Mouse (Mus musculus) mouse trophoblast stem cell (cell line): ENCODE results near the gene Gm5105.

Experiments
- in situ Hi-C, 2 experiments: fragments of 300-500 bp; cut with MseI, MboI; formaldehyde crosslinking; loops; 2 replicates in 1 of 2; 3 replicates in 1 of 2; pipeline ENCODE4 v1.15.1; 2025

The Gm5105 gene

DNA sequence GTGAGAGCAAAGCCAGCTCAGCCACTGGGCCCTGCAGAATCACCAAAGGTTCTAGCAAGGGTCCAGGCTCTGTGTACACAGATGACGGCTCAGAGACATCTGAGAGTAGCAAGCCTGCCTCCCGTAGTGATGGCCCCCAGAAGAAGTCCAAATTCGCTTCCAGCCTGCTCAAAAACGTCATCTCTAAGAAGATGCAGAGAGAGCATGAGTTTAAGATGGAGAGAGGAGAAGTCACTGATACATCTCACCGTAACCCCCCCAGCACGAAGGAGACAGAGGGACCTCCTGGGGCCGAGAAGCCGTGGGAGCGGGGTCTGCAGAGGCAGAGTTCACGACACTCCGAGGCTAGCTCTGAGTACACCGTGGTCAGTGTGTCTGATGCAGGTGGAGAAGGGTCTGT lies at the start of gene Gm5105:
TSS of gene Gm5105 (minus strand) at position 101 of the 400 bp plus-strand sequence.
- in situ Hi-C loops, result no loop called here

DNA sequence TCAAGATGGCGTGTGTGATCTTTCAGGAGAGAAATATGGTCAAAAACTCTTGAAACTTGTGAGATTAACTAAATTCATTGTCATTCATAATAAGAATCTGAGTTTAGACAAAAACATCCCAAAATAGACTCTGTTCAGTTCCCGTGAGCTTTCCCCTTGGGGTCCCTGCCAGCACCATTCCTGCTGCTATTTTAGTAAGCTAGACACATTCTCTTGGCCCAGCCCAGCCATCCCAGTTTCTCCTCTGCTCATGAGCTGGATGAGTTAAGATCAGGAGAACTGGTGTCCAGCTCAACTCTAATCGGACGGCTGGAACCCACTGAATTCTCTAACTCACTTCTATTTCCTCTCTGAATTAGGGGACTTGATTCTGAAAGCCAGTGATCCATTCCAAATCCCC lies 49.7 kb upstream of the Gm5105 start:
- in situ Hi-C loops, result no loop called here

DNA sequence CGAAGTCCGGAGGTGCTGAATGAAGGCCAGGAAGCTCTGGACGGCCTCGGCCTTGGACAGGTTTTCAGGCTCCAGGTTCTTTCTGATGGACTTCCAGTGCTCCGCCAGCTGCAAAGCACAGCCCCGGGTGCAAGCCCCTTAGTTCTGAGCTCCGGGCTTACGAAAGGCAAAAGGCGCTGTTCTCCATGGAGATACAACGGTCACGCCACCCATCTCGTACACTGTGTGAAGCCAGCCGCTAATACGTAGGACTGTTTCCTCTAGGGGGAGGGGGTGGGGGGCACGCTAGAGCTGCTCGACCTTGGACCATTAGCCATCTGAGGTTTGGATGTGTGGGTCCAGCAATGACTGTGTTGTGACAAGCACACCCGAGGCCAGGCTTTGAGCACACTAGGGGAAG lies 46.9 kb upstream of the Gm5105 start:
- in situ Hi-C loops, result no loop called here

DNA sequence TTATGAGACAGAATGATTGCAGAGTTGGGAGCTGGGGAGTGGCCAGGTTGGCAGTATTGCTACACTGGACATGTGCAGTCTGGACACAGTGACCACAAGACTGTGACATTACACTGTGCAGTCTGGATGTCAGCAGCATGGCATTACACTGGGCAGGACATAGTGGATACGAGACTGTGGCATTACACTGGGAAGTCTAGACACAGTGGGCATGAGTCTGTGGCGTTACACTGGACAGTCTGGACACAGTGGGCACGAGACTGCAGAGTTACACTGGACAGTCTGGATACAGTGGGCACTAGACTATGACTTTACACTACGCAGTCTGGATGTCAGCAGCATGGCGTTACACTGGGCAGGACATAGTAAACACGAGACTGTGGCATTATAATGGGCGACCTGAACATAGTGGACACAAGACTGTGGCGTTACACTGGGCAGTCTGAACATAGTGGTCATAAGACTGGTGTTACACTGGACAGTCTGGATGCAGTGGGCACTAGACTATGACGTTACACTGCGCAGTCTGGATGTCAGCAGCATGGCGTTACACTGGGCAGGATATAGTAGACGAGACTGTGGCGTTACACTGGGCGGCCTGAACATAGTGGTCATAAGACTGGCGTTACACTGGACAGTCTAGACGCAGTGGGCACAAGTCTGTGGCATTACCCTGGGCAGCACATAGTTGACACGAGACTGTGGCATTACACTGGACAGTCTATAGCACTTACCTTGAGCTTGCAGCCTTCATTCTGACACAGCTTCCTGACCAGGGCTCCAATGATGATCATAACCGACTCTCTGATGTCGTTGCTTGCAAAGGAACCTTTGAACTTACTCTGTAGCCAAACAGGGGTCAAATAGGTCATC lies 44.0 kb upstream of the Gm5105 start:
- in situ Hi-C loops, result no loop called here

DNA sequence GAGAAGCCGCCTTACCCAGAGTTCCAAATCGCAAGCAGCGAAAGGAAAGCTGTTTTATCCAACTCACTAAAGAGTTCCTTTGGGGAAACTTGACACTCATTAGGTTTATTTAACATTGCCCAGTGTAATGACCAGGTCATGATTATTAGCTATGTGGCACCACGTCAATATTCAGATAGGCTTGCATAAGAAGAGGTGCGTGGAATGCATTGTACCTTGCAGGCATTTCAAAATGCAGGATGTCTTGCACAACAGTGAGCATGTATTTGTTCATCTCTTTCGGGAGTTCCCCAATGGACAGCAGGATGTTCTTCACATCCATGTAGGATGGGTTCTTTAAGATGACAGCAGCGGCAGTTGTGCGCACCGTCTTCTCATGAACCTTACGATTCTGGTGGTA lies 39.7 kb upstream of the Gm5105 start:
- in situ Hi-C loops, result no loop called here

DNA sequence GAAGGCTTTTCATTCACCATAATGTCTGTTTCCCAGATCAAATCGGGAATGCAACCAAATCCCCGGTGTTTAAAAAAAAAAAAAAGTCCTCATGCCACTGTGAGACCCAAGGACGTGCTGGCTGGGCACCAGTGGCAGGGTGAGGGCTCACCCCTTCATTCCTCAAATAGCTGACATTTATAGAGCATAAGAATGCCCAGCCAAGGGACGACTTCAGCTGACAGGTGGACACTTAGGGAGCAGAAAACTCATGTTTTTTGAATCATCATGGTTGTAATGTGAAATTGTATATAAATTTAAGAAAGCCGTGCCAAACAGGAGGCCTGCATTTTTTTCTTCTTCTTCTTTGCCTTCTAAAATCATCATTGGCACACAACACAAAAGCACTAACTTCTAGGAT lies 37.9 kb upstream of the Gm5105 start:
- in situ Hi-C loops, result no loop called here

DNA sequence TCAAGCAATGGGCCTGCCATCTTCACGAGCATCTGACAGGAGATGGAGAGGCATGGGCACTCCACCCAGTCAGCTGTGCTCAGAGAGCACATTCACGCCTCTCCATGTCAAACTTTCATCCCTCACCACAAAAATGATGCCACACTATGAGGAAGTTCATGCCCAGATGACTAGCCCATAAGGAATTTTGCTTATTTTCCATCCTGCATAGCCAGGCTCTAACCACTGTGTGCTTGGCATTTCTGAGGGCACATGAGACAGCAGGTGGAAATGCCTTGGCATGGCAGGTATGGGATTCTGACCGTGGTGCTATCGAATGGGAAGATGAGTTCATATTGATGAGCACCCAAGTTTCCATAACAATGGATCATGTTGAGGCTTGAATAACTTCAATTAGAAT lies 36.5 kb upstream of the Gm5105 start:
- in situ Hi-C loops, result no loop called here

DNA sequence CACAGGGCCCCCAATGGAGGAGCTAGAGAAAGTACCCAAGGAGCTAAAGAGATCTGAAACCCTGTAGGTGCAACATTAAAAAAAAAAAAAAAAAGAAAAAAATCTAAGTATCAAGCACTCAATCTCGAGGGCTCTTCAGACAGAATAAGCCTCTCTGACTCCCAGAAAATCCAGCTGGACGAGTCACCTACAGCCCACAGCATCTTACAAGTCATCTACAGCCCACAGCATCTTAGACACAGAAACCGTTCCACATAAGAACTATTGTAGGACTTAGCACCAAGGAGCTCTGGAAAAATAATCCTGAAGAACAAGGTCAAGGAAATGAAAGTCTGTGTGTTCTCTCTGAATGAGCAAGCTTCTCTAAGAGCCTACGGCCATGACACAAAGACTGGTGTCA lies 34.7 kb upstream of the Gm5105 start:
- in situ Hi-C loops, result no loop called here

DNA sequence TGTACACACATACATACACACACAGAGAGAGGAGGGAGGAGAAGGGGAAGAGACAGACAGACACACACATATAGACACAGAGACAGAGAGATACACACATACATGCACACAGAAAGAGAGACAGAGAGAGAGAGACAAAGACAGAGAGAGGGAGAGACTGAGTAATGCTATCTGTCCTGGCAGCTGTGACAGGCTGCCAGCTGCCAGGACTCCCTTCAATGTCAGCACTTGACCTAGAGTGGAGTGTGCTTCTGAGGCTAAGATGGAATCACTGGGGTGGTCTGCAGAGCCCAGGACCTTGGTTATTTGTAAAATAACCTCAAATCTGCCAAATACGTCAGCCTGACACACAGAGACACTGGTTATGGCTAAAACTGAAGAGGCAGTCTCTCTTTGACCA lies 30.5 kb upstream of the Gm5105 start:
- in situ Hi-C loops, result no loop called here

DNA sequence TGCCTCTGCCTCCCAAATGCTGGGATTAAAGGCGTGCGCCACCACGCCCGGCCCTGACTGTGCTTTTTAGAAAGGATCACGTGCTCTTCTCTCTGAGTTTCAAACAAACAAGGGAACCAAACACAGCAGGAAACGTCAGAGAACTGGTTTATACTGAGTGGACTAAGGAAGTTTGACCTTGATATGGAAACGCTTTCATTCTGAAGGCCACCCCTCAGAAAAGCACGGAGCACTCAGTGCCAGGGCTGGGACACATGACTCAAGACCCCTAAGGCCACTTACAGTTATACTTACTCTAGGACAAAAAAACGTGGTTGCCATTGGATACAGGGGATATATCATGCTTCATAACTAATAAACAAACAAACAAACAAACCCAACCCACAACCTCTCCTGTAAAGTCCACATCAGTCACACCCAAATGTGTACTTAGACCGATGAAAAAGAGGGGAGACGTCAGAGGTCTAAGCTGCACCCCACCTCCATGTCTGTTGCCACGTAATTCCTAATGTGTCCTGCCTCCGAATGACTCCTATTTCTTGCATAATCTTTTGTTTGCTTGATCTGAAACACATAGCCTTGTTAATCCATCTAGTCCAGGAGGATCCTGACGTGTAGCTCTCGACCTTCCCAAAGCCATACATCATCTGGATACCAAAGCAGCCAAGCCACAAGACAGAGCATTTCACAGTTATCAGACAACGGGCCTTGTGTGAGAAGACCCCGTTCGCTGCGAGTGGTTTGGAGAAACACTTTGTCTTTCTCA lies 29.3 kb upstream of the Gm5105 start:
- in situ Hi-C loops, result no loop called here

DNA sequence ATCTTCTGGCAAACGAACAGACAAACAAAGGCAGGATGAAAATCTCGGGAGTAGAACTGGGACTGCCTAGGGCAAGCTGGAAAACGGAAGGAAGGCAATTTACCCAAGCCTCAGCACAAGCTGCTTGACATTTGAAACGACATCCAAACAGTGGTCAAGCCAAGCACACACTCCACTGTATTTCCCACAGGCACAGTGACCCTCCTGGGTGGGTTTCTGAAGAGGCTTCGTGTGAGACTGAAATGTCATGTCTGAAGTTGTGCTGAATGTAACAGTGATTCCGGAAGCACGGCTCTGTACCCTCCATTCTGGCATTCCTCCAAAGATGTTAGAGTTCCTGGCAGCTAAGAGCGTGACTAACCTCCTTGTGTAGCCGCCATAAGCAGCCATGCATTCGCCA lies 28.5 kb upstream of the Gm5105 start:
- in situ Hi-C loops, result no loop called here

DNA sequence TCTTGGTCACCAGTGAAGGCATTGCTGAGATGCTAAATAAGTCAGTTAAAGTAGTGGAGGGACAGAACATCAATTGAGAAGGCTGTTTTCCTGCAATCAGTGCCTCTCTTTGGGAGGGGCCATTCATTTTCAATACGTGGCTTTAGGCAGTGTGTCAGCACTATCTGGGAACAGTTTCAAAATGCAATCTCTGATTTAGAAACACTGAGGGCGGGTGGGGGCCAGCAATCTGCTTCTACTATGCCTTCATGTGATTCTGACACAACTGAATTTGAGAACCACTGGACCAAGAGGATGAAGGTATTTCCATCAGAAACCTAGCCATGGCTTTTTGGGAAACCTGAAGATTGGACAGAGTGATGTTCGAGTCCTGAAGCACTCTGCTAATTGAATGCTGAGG lies 28.1 kb upstream of the Gm5105 start:
- in situ Hi-C loops, result no loop called here

DNA sequence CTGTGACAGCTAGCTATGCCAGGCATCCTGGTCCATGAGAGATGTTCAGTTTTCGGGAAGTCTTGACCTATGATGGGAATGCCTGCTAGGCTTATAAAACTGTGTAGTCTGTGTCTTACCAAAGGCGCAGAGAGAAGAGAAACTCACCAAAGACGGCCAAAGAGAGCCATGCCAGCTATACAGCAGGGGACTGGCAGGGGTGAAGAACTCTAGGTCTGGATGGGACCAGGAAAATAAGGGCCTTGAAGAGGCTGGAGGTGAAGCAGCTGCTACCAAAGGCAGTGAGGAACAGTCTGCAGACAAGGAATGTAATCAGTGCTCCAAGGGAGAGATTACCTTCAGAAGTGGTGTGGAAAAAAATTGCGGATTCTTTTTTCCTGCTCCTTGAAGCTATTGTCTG lies 16.7 kb upstream of the Gm5105 start:
- in situ Hi-C loops, result no loop called here

DNA sequence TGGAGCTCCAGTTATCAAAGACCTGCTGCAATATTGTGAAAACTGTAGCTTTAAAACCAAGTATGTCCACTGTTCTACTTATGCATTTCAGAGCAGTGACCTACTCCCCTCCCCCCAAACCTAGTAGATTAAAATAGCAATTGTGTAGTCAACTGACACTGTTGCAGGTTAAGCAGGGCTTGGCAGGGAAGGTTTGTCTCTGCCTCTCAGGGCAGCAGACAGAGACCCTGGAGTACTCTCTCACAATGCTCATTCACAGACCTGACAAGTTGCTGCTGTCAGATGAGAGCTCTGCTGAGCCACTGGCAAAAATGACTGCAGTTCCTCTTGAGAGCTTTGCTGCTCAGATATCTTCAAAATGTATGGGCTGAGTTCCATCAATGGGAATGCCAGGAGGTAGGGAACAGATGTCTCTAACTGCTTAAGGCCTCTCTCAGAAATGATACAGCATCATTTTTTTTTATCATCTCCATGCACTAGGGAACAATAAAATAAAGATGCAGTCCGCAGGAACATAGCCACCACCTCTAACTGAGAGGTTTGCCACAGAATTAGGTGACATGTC lies 16.0 kb upstream of the Gm5105 start:
- in situ Hi-C loops, result no loop called here

DNA sequence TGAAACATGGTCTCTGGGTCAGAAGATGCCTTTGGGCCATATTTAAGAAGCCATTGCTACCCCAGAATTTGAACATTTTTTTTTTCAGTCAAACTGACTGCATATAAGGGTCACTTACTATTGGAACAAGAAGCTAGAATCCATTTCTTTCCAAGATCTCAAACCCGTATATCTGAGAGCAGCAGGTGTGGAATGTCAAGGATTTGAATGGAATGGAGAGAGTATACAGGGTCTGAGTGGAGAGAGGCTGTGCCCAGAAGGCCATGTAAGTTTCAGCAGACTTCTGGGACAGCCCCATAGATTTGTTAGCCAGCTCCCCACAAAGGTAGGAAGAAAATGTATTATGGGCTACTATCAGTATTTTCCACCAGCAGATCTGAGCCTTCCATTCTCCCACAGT lies 11.5 kb upstream of the Gm5105 start:
- in situ Hi-C loops, result no loop called here

DNA sequence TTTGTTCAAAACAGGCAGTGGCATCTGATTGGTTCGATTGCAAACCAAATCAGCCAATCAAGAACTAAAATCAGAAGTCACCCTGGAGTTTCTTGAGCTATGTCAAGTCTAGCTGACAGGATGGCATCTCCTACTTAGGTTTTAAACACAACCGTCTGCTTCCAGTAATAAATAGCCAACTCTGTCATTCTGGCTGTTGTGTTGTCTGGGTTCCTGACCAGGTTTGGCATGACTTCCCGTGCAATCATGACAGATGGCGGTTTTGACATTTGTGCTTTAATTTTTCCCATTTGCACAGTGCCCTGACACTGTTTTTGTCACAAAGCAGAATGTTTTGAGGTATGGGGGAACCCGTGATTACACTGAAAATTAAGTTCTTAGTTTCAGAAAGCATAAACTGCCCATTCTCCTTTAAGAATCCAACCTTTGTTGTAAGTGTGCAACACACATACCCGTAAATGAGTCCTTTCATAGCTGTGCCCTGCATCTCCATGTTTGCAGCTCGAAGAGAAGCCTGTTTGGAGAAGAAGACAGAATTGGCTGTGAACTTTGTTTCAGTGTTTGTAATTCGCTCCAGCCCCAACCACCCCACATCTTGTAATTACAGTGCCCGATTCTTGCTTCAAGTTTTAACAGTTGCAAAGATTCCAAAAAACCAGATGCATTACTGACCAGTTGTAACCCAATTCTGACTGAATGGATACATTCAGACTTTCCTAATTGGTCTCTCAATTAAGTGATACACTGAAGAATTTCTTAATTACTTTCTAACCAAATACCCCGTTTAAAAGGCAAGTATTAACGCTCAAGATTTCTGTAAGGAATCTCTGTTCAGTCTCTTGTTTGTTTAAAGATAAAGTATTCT lies 10.5 kb upstream of the Gm5105 start:
- in situ Hi-C loops, result no loop called here

DNA sequence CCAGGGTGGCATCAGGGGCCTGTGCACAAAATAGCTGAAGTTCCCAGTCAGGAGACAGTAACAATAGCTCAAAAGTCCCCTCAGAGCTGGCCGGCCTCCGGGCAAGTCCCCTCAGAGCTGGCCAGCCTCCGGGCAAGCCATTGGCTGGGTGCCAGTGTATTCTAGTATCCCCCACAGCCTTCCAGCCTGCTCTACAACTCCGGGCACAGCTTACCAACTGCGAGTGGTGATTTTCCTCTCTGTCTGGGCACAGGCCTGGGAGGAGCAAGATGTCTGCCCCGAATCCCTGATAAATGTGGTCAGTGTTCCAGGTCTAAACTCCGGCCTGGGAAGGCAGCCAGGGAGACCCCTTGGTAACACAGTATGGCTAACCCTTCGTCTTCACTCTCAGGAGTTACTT lies 8.0 kb upstream of the Gm5105 start:
- in situ Hi-C loops, result no loop called here

DNA sequence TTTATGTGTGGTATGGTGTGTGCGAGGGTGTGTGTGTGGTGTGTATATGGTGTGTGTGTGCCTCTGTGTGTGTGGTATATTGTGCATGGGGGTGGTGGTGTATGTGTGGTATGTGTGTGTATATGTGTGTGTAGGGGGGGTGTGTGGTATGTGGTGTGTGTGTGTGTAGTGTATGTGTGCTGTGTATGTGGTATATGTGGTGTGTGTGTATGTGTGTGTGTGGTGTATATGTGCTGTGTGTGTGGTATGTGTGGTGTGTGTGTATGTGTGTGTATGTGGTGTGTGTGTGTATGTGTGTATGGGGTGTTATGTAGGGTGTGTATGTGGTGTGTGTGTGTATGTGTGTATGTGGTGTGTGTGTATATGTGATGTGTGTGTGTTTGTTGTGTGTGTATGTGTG lies 7.0 kb upstream of the Gm5105 start:
- in situ Hi-C loops, result no loop called here

DNA sequence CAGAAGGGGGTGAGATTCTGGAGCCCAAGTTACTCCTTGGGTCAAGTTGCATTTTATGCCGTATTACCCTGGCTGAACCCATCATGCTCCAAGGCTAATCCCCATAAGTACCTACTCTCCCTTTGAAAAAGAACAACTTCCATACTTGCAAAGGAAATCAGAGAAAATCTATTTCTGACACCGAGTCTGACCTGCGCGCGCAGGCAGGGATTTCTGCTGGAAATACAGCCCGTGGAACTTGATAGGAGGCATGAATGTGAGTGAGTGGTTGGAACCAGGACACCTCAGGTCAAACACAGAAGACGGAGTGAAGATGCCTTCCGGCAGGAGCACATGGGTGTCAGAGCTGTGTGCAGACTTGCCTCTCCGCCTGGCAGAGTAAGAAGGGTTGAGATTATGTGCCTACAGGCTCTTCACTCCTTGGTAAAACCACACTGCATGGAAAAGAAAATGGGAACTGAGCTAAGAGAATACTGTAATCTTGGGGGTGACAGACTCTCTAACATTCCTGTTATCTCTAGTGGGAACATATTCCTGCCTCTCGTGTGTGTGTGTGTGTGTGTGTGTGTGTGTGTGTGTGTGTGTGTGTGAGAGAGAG lies 4.4 kb upstream of the Gm5105 start:
- in situ Hi-C loops, result no loop called here

DNA sequence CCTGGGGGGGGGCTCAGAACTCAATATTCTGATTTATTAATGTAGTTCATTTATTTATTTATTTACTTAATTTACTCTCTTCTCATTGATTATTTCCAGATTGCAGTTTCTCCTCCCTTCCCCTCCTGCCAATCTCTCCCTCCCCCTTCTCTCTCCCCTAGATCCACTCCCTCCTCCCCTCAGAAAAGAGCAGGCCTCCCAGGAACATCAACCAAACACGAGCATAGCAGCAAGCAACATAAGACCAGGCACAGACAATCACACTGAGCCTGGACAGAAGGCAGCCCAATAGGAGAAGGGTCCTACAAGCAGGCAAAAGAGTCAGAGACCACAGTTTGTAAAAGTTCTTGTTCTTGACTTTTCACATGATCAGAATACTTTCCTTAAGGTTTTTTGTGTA lies 3.8 kb upstream of the Gm5105 start:
- in situ Hi-C loops, result no loop called here

DNA sequence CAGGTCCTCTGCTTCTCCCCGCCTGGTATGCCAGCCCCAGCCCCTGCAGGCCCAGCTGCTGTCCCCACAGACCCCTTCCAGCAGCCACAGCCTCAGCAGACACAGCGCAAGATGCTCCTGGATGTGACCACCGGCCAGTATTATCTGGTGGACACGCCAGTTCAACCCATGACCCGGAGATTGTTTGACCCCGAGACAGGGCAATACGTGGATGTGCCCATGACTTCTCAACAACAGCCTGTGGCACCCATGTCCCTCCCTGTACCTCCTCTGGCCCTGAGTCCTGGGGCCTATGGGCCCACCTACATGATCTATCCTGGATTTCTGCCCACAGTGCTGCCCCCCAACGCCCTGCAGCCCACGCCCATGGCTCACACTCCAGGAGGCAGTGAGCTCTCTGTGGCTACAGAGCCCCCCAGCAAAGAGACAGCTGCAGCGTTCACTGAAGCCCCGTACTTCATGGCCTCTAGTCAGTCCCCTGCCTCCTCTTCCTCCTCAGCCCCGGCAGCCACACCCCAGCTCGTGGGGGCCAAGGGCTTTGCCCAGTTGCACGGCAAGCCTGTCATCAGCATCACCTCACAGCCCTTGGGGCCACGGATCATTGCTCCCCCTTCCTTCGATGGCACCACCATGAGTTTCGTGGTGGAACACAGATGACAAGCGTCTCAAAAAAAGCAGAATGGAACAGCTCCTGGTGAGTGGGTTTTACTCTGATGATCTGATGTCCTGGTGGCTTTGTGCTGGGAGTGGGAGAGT lies 2.7 kb upstream of the Gm5105 start:
- in situ Hi-C loops, result no loop called here
